8 mouse cellular contexts compared by ENCODE assay signal in the genomic region with DNA sequence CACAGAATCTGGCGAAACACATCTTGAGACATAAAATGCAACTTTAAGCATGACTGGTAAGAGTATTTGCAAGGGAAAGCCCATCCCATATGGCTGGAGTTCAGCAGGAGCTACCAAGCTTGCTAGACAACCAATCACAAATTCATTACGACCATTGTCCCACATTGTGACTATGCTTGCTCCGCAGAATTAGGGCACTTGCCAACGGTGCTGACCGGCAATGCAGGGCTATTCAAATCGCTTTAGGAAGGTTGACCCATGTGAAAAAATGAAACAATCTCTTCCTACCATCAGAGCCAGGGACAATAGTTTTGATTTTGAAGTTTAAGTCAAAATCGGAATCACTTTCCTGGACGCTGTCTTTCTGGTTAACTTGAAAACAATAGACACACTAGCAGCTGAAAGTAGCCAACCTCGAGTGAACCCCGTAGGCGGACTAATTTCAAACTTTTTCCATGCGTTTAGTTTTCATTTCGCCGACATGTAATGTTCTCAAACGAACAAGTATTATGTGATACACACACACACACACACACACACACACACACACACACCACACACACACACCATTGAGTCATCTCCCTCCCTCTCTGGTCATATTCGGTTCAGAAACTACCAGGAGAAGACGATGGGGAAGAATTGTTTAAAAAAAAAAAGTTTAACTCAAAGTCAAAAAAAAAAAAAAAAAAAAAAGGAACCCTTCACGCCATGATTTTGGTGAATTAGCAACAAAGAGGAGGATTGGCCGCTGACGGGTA. TPM values are rescaled to one million over a fixed set of nuclear protein-coding genes. Genes with fewer than 3 reads are reported as not detected.
DNase-seq lines count a peak whose midpoint lies in the region; ATAC-seq and TF ChIP-seq lines count a peak whose summit lies in the region.

Gene Kat2b, plus strand, starts transcription at position 701 of the 758 bp plus-strand sequence.

- H3K27me3 ChIP-seq in embryonic facial prominence, embryonic 14.5 days (replicated peaks; ENCODE audit: control insufficient read depth, insufficient read depth, low read length) = no peaks in the 10 kb centered on the region
- H3K27me3 ChIP-seq in heart, embryonic 12.5 days (replicated peaks) = no peaks in the 10 kb centered on the region
- H3K27me3 ChIP-seq in kidney, embryonic 15.5 days = no peaks in the 10 kb centered on the region
- no peaks in the 10 kb centered on the region for H3K27me3 ChIP-seq in liver, embryonic 14.5 days (ENCODE audit: control insufficient read depth, insufficient read depth, low read length)

- WGBS in embryonic facial prominence, embryonic 14.5 days = 2% methylated on average over 20 of the region's 20 CpGs
- 3% methylated on average over 20 of the region's 20 CpGs for WGBS in heart, embryonic 12.5 days
- WGBS in kidney, embryonic 15.5 days = 2% methylated on average over 20 of the region's 20 CpGs
- whole genome bisulfite sequencing in liver, embryonic 14.5 days (ENCODE audit: insufficient replicate concordance) = 4% methylated on average over 20 of the region's 20 CpGs

- H3K4me1 ChIP-seq in embryonic facial prominence, embryonic 14.5 days (ENCODE audit: control insufficient read depth, insufficient read depth, low read length) = peaks cover 20% of the 10 kb centered on the region
- H3K4me1 ChIP-seq in heart, embryonic 12.5 days (replicated peaks) = peaks cover 32% of the 10 kb centered on the region
- H3K4me1 ChIP-seq in kidney, embryonic 15.5 days = peaks cover 34% of the 10 kb centered on the region
- peaks cover 20 to 29% of the 10 kb centered on the region in 2 experiments for H3K4me1 ChIP-seq in liver, embryonic 14.5 days (replicated peaks; ENCODE audit: control insufficient read depth in 2 of 2, insufficient read depth in 2 of 2, low read length in 1 of 2)

- H3K9me3 ChIP-seq in embryonic facial prominence, embryonic 14.5 days (ENCODE audit: control insufficient read depth, low read length) = no peaks in the 10 kb centered on the region
- H3K9me3 ChIP-seq in heart, embryonic 12.5 days (replicated peaks) = no peaks in the 10 kb centered on the region
- no peaks in the 10 kb centered on the region for H3K9me3 ChIP-seq in kidney, embryonic 15.5 days (replicated peaks)
- no peaks in the 10 kb centered on the region for H3K9me3 ChIP-seq in liver, embryonic 14.5 days (ENCODE audit: control insufficient read depth, low read length)

- no peak for TF ChIP-seq EP300 in liver, embryonic 14.5 days (IDR thresholded peaks at IDR 0.05; ENCODE audit: low read depth)

- no peaks in the 10 kb centered on the region for H3K36me3 ChIP-seq in embryonic facial prominence, embryonic 14.5 days (ENCODE audit: control insufficient read depth, insufficient read depth, low read length)
- no peaks in the 10 kb centered on the region for H3K36me3 ChIP-seq in heart, embryonic 12.5 days
- no peaks in the 10 kb centered on the region for H3K36me3 ChIP-seq in kidney, embryonic 15.5 days
- H3K36me3 ChIP-seq in liver, embryonic 14.5 days (replicated peaks; ENCODE audit: control insufficient read depth, insufficient read depth, low read depth) = no peaks in the 10 kb centered on the region

- H3K27ac ChIP-seq in embryonic facial prominence, embryonic 14.5 days (replicated peaks; ENCODE audit: low read depth, low read length) = peak within 1 kb of the TSS; percentile 87
- H3K27ac ChIP-seq in heart, embryonic 12.5 days (ENCODE audit: poor library complexity, severe bottlenecking) = peak within 1 kb of the TSS; percentile 99
- H3K27ac ChIP-seq in kidney, embryonic 15.5 days = peak within 1 kb of the TSS; percentile 93
- H3K27ac ChIP-seq in liver, embryonic 14.5 days = peak within 1 kb of the TSS; percentile 72

- peak within 1 kb of the TSS; percentile 81 for H3K4me3 ChIP-seq in embryonic facial prominence, embryonic 14.5 days (ENCODE audit: low read depth, low read length)
- H3K4me3 ChIP-seq in heart, embryonic 12.5 days = peak within 1 kb of the TSS; percentile 83
- peak within 1 kb of the TSS; percentile 88 for H3K4me3 ChIP-seq in kidney, embryonic 15.5 days (replicated peaks)
- peak within 1 kb of the TSS; percentile 80 to 96 for H3K4me3 ChIP-seq in liver, embryonic 14.5 days (ENCODE audit: insufficient read depth in 1 of 2, low read depth in 2 of 2, low read length in 2 of 2)

- peak; percentile 2; the same call in 1 of the 2 replicates for ATAC-seq in embryonic facial prominence, embryonic 14.5 days (ENCODE audit: low read depth)
- ATAC-seq in heart, embryonic 12.5 days (ENCODE audit: insufficient number of reproducible peaks, low FRiP score) = no peak
- ATAC-seq in kidney, embryonic 15.5 days (replicated peaks; ENCODE audit: low FRiP score) = no peak
- no peak for ATAC-seq in liver, embryonic 14.5 days (ENCODE audit: insufficient read depth)
- ATAC-seq in frontal cortex, adult (ENCODE audit: low TSS enrichment) = no peak

- H3K4me2 ChIP-seq in embryonic facial prominence, embryonic 14.5 days (ENCODE audit: low read depth, low read length) = peak within 1 kb of the TSS; percentile 96
- peak within 1 kb of the TSS; percentile 96 for H3K4me2 ChIP-seq in heart, embryonic 12.5 days
- H3K4me2 ChIP-seq in kidney, embryonic 15.5 days = peak within 1 kb of the TSS; percentile 98
- peak within 1 kb of the TSS; percentile 83 for H3K4me2 ChIP-seq in liver, embryonic 14.5 days (ENCODE audit: low read depth)

- peak; percentile 18 to 32 for DNase-seq in CD8-positive naive resting alpha-beta T cell, adult 2 months (ENCODE audit: low read depth in 2 of 2, low spot score in 2 of 2)
- DNase-seq in adrenal gland, postnatal 10 days = peak; percentile 82
- peak; percentile 67 for DNase-seq in embryonic facial prominence, embryonic 14.5 days (ENCODE audit: low spot score)
- no peak for DNase-seq in liver, embryonic 14.5 days (ENCODE audit: low read depth in 3 of 3, low spot score in 3 of 3)
- peak; percentile 40 for DNase-seq in neural tube, embryonic 10.5 days (ENCODE audit: extremely low spot score, low spot score)

- H3K9ac ChIP-seq in embryonic facial prominence, embryonic 14.5 days (ENCODE audit: low read depth, low read length) = peak within 1 kb of the TSS; percentile 92
- H3K9ac ChIP-seq in heart, embryonic 12.5 days = peak within 1 kb of the TSS; percentile 100
- H3K9ac ChIP-seq in kidney, embryonic 15.5 days = peak within 1 kb of the TSS; percentile 90
- H3K9ac ChIP-seq in liver, embryonic 14.5 days (replicated peaks) = peak within 1 kb of the TSS; percentile 86

- TF ChIP-seq CTCF in liver, embryonic 14.5 days (IDR thresholded peaks at IDR 0.05; ENCODE audit: low read depth) = no peak

RNA-seq across cellular contexts. Expression of gene Kat2b, which starts in this region (rescaled TPM):
- total RNA-seq in adrenal gland, postnatal 10 days (2021) = 10 to 100 TPM; 68.2 to 69.1 TPM
- 6.1 and 7.3 TPM in 2 replicates for polyA plus RNA-seq in embryonic facial prominence, embryonic 14.5 days (2014; fragmentation: Nextera tagmentation; extraction: Ambion mirVana)
- polyA plus RNA-seq in heart, embryonic 12.5 days (2016; fragmentation: Nextera tagmentation; extraction: Ambion mirVana) = 9.9 and 14.0 TPM in 2 replicates
- polyA plus RNA-seq in kidney, embryonic 15.5 days (2015; fragmentation: Nextera tagmentation; extraction: Ambion mirVana) = 3.8 and 4.4 TPM in 2 replicates
- polyA plus RNA-seq in liver, embryonic 14.5 days (2012; rRNA removed) = 4.0 and 6.0 TPM in 2 replicates
- polyA plus RNA-seq in liver, embryonic 14.5 days (2014; fragmentation: Nextera tagmentation; extraction: Ambion mirVana) = 6.1 and 7.5 TPM in 2 replicates

Comparison
In these comparisons a context has a peak if more than half of its experiments do, and no peak if none do; other contexts are left out.
1. DNase-seq: peak in CD8-positive naive resting alpha-beta T cell, adult 2 months (2 of 2), adrenal gland, postnatal 10 days (single experiment), embryonic facial prominence, embryonic 14.5 days (single experiment) and neural tube, embryonic 10.5 days (single experiment); none in liver, embryonic 14.5 days (0 of 3).
2. Peak in every context shown above with its lines, with median percentiles within 50 percentile points of each other: H3K27ac ChIP-seq, H3K4me2 ChIP-seq, H3K4me3 ChIP-seq and H3K9ac ChIP-seq.